Mouse (Mus musculus) right cerebral cortex, postnatal 25 days (tissue): ENCODE measurements around the gene Elovl3.
"Not testable (repeated sequence)": the region's sequence is repeated elsewhere in the genome, so short reads cannot be mapped to it uniquely, and the experiment has no call there.

Experiments
- DNase-seq: peaks from one replicate; pipeline ENCODE4 v3.0.0; 2022

The Elovl3 gene

DNA sequence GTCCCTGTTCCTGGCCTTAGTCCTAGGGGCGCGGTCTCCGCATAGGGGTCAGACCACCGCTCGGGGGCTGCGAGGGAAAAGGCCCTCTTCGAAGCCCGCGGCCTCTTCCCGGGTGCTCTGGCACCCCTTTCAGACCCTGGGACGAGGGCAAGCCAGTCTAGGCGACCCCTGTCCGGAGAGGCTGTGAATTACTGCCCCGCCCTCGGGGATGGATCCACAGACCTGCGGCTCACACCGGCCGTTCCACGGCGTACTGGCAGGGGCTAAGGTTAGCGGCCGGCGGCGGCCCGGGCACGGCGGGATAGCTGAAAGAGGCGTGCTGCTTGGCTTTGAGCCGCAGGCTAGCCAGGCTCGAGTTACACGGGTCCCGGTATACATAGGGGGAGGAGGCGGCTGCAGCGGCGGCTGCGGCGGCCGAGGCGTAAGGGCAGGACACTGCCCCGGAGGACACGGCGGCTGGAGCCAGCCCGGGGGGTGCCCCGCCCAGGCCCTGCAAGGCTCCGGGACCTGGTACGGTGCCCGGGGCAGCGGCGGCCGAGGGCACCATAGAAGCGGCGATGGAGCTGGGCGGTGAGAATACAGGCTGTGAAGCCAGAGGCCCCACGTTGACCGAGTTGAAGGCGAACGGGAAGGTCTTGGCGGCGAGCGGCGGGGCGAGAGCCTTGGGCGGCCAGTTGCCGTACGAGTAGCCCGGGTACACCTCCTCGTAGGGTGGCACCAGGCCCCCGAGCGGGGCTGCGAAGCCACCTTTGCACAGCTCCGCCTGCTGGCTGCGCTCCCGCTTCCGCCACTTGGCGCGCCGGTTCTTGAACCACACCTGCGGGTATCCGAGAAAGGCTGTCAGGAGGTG is 4.3 kb downstream of the Elovl3 start:
- peak; percentile 25 for DNase-seq

DNA sequence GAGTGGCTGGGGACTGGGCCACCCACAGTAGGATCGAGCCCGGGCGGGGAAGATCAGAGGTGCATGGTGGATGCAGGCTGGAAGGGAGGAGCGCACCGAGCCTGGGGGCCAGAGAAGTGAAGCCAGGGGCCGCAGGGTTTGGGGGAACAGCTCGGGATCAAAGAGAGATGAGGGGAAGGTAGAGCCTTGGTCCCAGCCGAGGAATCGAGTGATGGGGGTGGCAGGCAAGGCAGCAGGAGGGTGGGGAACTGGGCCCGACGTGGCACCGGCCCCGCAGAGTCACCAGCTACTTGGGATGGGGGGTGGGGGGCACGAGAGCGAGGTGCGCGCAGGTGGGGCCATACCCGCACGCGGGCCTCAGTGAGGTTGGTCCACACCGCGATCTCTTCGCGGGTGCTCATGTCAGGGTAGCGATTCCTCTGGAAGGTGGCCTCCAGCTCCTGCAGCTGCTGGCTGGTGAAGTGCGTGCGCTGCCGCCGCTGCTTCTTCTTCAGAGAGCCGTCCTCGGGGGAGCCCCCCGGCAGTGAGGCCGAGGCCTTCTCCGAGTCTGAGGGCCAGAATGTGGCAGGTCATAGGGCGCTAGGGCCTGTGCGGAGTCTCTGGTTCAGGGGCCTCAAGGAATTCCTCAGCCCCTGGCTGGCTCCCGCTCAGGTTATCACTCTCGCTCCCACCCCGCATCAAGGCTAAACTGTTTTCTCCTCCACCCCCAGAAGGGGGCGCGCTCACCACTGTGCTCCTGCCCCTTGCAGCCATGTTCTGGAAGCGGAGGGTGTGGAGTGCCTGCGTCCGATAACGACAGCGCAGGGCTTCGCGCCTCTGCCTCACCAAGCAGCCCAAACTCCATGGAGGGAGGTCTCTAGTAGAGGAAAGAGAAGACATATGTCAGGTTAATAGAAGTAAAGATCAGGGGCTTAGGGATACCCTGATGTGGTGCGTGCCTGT is 5.2 kb downstream of the Elovl3 start:
- DNase-seq, result peak; percentile 36

DNA sequence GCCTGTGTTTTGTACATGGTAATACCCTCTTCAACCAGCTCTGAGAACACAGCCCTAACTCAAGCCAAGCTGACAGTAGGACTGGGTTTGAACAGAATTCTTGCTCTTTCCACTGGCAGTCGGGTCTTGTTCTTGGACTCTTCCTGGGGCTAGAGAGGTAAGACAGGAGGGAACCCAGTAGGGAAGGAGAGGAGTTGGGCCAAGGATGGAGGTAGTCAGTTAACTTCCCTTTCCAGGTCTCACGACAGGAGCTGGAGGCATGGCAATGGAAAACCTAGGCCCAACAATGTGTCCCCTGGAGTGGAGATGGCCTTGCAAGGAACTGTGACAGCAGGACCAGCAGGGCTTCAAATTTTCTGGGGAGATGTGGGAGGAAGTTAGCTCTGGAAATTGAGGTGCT is 8.6 kb downstream of the Elovl3 start:
- no peak for DNase-seq

DNA sequence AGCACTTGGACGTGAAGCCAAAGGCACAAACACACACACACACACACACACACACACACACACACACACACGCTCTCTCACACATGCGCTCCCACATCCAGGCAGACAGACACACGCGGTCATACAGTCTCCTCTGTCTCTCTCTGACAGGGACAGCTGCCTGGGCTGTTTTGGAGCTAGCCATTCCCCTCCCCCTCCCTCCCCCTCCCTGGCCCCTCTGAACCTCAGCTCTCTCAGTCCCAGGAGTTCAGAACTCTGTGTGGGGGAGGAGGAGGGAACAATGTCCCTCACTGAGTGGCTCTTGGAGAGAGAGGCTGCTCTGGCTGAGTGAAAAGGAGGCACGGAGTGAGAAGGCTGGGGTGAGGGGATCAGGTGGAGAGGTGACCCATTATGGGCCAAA is 9.4 kb downstream of the Elovl3 start:
- no peak for DNase-seq

DNA sequence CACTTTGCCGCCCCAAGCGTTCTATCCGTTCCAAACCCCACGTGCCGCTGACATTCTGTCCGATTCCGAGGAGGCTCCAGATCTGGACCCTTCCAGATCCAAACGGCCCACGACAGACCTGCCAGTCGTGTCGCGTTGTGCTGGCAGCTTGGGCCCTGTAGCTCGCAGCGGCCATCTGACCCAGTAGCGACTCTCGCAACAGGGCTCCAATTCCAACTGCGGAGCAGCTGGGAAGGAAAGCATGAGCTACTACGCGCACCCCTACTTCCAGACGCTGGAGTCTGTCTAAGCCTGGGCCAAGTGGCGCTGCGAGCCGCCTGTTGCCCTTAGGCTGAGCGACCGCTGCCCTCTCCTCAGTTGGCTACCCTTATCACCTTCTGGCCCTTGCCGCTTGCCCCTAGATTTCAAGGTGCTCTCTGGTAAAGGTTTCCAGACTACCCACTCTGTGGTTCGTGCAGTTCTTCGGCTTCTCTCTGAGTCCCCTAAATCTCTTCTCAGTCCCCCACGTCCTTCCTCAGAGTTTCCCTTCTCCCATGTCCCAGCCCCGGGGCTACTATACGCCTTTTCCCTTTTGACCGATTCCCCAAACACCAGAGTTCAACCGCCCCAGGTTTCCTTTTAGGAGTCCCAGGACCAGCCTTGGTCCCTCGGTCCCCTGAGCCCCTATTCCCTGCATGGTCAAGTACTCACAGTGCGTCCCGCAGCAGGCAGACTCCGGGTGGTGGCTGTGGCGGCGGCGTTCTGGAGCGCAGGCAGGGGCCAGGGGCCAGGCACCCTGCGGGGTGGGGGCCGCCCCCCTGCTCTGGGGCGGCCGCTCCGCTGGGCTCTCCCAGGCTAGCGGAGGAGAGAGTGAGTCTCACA is 16.0 kb downstream of the Elovl3 start, which contains the start of gene Pitx3:
Gene Pitx3, minus strand, starts transcription at position 816 of the 861 bp plus-strand sequence.
- DNase-seq, result no peak

DNA sequence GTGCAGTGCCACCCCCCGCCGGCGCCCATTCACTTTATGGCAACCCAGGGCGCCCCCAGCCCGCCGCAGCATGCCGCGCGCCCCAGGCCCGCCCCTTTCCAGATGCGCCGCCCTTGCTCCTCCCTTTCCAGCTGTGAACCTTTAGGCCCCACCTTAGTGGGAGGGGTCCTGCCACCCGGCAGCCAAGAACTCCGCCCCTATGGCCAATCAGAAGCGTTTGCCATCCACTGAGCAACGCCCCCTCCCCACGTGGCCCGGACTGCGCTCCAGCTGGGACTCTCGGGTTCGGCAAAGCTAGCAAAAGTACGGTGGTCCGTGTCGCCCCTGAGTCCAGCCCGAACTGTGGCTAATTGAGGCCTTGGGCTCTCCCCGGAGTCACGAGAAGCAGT is 16.7 kb downstream of the Elovl3 start:
- peak; percentile 31 for DNase-seq

DNA sequence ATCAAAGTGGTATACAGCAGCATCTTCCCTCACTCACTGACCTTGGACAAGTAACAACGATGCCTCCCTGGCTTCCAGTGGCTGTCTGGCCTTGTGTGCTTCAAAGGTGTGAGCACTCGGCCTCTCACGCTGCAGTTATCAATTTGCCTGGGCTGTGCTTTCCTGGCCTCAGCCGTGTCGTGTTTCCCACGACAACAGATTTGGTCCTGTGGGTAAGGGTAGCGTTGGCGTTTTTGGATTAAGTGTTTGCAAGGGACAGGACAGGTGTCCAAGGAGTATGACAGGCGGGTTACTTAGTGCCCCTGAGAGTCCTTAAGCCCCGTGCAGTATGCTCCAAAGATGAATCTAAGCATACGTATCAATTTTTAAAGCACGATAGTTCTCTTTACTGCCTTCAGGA is 17.4 kb downstream of the Elovl3 start:
- no peak for DNase-seq

DNA sequence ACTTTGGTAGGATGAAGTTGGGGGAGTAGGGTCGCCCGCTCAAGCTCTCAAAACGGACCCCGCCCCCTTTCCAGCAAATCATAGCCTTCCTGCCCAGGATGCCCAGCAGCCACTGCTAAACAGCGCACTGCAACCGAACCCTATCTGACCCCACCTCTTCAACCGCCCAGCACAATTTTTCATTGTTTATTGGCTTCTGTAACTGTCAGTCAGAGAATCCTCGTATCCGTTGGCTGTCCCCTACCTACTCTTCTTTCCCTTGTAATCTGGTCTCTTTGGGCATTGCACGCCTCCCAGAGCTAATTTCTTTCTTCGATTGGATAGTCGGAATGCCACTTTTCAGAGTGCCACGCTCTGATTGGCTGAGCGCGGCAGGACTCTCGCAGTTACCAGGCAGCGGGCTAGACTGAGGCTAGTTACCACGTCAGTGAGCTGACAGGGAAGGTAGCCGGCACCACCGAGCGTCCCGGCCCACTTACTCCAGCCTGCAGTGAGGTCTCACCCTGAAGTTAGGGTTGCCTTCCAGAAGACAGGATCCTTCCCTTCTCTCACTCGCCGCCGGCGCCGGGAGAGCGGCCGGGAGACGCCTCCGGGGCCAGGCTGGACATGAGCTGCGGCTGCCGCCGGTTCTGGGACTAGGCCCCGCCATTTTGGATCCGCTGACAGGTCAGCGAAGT is 20.6 kb downstream of the Elovl3 start, which contains the start of gene Gbf1:
Gene Gbf1, plus strand, starts transcription at position 383 of the 677 bp plus-strand sequence.
- peak; percentile 95 for DNase-seq

DNA sequence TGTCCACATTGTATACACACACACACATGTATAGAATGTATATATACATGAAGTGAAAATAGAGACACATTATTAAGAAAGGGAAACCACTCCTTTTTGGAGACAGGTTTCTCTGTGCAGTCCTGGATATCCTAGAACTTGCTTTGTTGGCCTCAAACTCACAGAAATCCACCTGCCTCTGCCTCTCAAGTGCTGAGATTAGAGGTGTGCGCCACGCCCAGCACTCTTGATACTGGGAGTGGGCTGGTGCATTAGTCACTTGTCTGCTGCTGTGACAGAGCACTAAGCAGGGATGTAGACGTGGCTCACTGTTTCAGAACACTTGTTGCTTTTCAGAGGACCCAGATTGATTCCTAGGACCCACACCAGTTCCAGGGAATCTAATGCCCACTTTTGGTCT is 34.3 kb downstream of the Elovl3 start:
- no peak for DNase-seq

DNA sequence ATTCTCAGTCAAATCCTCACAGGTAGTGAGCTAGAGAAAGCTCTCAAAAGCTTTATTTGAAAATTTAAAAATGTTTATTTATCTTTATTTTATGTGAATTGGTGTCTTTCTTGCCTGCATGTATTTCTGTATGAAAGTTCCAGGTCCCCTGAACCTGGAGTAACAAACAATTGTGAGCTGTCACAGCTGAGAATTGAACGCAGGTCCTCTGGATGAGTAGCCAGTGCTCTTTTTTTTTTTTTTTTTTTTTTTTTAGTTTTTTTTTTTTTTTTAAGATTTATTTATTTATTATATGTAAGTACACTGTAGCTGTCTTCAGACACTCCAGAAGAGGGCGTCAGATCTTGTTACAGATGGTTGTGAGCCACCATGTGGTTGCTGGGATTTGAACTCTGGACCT is 35.5 kb downstream of the Elovl3 start:
- DNase-seq, result not testable (repeated sequence)

DNA sequence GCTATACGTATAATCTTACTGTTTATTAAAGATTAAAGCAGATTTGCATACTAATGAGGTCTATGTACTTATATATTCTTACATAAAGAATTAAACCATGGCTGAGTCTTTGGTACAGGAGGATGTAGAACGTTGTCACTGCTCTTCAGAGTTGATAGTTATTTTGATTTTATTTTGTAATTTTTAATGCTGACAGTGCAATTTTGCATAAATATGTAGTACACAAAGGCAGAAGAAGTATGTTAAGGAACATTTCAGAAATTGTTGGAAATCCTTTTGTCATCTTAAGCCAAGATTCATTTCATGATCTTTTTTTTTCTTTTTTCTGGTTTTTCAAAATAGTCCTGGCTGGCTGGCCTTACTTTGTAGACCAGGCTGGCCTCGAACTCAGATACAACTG is 37.7 kb downstream of the Elovl3 start:
- DNase-seq, result no peak

DNA sequence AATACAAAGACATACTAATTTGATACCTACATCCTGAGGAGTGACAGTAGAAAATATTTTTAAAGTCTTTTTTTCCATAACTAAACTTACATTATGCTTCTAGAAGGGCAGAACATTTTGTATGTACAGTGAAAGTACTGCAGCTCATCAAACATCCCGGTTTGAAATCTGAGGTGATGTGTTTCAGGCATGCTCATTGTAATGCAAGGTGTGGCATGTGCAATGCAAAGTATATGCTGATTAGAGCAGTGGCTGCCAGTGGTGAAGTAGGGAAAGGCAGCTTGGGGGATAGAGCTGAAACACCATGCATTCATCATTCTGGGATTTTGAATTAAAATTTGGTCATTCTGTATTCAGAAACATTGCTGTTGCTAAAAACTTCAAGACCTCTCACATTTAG is 38.2 kb downstream of the Elovl3 start:
- DNase-seq, result no peak

DNA sequence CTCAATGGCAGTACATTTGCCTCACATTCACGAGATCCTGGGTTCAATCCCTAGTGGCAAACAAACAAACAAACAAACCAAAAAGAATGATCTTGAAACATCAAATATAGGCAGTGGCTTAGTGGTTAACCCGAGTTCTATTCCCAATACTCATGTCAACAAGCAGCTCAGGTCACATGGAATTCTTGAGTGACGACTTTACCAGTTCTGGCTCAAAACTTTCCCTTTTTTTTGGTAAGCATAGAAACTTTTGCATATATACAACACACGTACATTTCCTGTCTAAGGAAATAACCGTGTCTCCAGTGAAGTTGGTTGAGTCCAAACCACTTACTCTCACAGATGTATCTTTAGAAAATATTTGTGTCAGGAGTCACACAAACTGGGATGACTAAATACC is 40.8 kb downstream of the Elovl3 start:
- DNase-seq, result no peak

DNA sequence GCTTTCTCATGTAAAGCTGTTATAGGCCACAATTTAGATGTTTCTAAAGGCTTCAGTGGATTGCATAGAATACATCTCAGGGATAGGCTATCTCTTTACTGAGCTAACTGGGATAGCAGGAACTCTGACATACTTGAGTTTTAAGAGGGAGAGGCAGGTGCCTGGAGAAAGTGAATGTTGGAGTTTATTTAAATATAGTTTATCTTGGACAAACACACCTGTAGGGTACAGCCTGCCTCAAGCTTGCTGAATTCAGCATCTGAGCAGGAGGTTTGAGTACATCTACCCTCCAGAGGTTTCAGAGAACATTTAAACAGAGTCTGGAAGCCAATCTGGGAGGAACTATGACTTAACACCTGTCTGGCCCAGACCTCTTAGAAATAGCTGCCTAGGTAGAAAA is 43.5 kb downstream of the Elovl3 start:
- DNase-seq, result no peak

DNA sequence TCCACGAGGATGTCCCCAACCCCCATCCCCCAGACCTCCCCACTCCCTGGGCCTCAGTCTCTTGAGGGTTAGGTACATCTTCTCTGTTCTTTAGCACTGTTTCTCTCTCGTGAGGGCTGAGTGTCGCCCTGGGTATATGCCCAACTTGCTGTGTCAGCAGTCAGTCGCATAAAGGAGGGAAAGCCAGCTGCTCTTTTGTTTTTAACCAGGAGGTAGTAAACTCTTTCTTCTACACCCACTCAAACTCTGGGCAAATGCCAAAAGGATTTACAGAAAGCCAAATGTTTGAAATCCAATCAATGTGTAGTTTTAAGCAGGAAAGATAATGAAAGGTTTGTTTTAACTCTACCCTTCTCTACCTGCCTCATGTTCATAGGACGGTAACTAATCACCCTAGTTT is 45.3 kb downstream of the Elovl3 start:
- DNase-seq, result no peak

DNA sequence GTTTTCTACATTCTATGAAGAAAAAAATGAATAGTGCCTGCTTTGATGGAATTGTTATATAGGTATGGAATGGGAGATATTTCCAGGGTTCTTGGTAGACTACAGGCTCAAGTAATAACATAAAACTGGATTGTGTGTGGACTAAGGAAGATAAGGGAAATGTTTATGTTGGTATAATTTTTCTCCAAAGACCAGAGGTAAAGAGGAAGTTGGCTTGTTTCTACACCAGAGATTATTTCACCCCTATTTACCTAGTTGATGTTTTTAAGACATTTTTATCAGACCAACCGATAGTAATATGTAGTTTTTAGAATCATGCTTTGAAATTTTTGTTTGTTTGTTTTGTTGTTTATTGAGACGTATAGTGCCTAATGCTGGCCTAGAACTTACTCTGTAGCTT is 48.6 kb downstream of the Elovl3 start:
- DNase-seq, result no peak

DNA sequence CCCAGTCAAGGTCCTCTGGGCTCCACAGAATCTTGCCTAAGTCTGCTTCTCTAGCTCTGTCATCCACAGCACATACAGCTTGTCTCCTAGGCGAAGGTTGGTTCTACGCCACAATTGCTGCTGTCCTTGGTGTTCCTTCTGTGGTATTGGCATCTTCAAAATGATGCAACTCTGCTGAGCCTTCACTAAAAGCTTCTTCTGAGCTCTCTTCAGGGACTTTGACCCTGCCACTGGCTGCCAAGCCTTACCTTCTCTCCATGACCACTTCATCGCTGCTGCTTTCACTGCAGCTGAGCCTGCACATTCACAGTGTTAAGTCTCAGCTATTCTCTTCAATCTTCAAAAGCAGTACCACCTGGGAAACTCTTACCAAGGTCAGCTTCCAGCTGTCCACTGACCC is 50.5 kb downstream of the Elovl3 start:
- DNase-seq, result no peak
